Mouse (Mus musculus) Muller cell, postnatal 12 days (primary cell): ENCODE results near the gene Ap2a2.
A peak's percentile ranks its signal among the peaks of the same experiment; 100 is the strongest.
"Not testable (repeated sequence)": the region's sequence is repeated elsewhere in the genome, so short reads cannot be mapped to it uniquely, and the experiment has no call there.

ENCODE experiments used
- DNase-seq: peaks from one replicate; pipeline ENCODE4 v3.0.0-alpha.2; 2015; ENCODE audit errors: inconsistent ontology term

Ap2a2 gene

DNA sequence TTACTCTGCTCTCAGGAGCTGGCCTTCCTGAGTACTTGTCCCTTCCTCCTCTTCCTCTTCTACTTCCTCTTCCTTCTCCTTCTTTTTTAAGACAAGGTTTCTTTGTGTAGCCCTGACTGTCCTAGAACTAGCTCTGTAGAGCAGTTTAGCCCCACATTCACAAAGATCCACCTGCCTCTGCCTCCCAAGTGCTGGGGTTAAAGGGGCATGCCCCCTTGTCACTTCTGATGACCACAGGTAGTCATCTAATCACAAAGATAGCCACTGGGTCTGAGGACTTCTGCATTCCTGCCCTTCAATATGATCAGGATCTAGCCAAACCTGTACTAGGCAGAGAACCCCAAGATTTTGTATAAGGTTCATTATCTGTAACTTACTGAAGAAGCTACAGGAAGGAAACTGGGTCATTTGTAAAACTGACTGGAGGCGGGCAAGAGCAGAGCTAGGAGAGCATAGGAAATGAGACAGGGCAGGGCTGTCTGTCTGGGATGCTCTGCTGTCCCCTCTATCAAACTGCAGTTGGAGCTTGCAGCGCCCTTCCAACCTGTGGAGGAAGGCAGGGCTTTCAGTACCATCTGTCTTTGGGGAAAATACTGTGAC lies 2.1 kb upstream of the Ap2a2 start:
- DNase-seq: no peak

DNA sequence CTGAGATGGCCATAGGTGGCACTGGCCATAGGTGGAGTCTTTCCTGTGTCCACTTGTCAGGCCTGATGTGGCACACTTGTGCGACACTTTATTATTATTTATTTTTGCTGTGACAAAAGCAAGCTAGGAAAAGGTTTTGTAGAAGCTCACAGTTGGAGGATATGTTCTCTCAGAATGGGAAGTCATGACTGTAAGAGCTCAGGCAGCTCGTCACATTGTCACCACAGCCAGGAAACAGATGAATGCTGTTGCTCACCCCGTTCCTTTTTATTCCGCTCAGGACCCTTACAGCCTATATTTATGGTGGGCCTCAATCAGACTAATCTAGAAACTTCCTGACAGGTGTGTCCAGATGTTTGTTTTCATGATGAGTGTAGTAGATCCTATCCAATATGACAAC lies 1.5 kb upstream of the Ap2a2 start:
- no peak for DNase-seq

DNA sequence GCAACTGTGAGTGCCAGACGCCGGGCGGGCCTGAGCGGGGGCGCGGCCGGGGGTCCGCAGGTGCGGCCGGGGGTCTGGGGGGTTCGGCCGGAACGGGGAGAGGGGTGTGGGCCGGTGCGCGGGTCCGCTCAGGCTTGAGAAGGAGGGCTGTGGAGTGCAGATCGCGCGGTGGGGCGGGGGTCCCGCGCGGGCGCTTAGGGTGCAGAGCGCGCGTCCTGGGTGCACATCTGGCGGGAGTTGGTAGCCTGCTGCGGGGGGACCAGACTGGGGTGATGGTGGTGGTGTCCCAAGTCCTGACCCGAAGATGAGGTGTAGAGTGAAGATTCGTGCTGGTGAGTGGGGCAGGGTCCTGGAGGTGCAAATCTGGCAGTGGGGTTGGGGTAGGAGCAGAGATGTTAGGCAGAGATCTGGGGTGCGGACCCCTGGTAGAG lies 463 bp downstream of the Ap2a2 start:
- DNase-seq: peak; percentile 12

DNA sequence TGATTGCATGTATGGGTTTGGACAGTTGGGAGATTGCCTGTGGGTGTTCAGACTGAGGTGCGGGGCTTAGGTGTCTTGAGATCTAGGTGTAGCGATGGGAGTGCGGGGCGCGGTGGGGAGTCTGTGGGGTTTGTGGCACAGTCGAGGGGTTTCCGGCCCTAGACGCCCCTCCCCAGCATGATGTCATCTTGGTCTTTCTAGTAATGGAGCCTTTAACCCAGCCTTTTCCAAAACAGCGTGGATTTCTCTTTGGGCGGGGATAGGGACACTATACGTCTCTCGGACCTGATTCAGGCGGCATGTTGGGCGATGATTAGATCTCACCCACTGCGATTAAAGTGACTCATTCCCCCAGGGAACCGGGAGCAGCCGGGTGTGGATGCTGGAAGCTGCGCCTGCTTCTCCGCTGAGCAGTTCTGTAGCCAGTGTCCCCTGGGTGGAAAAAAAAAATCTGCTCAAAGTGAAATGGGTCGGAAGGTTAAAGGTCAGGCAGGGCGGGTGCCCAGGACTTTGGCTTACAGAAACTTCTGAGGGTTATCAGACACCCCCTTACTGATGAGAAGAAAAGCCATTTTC lies 967 bp downstream of the Ap2a2 start:
- peak; percentile 79 for DNase-seq

DNA sequence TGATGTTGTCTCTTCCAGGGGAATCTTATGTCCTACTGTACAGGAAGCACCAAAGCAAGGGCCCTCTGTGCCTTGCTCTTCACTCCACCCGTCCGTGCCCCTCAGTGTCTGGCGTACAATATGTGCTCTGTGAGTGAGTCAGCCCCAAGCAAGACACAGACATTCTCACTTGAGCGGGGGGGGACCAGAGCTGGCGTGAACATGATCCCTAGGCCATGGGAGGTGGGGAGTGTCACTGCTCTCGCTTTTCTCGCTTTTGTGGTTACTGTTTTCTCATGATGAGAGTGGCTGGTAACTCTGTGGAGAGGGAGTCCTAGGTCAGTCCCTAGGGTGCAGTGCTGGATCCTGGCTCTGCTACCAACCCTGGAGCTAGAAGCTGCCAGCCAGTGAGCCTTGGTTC lies 2.6 kb downstream of the Ap2a2 start:
- peak; percentile 47 for DNase-seq

DNA sequence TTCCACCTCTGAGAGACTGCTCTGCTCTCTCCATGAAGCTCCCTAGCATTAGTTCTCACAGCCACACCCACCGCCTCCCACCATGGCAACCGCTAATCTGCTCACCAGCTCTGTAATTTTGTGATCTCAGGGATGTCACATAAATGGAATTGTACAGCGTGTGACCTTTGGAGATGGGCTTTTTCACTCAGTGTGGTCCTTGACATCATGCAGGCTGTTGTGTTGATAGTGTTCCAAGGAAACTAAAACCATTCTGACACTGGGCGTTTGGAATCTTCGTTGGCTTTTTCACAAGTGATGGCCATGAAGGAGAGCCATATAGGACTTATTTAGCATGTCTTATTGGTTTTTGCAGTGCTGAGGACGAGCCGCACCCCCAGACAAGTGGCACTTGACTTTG lies 4.6 kb downstream of the Ap2a2 start:
- DNase-seq: no peak

DNA sequence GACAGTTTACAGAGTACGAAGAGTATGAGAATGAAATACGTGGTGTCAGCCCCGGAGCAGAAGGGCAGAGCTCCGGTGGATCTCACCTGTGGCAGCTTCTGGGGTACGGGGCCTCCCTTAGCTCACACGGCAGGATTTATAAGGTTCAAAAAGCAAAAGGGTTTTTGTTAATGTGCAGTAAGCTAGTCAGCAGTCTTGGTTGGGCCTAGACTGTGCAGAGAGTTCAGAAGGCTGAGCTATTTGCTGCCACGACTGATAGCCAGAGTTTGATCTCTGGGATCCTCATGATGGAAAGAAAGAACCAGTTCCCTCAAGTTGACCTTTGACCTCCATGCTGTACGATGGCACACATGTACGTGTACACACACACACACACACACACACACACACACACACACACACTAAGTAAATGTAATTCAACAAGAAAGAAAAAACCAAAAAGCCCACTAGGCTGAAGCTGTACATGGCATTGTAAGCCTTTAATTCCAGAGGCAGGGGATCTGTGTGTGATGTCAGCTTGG lies 7.4 kb downstream of the Ap2a2 start:
- DNase-seq: no peak

DNA sequence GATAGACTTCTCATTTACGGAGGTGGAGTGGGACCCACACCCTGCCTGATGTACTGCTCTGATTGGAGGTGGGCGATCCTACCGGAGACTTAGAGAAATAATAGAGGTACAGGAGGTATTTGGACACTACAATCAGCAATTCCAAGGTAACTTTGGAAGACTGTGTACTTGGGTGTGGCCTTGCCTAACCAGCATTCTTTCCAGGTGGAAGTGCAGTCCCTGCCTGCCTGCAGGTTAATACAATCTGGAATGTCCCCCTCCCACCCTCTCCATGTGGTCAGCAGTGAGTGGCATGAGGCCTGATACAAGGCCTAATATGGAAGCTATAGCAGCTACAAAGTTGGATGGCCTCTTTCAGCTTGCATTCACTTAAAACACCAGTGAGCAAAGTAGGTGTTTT lies 7.9 kb downstream of the Ap2a2 start:
- DNase-seq: no peak

DNA sequence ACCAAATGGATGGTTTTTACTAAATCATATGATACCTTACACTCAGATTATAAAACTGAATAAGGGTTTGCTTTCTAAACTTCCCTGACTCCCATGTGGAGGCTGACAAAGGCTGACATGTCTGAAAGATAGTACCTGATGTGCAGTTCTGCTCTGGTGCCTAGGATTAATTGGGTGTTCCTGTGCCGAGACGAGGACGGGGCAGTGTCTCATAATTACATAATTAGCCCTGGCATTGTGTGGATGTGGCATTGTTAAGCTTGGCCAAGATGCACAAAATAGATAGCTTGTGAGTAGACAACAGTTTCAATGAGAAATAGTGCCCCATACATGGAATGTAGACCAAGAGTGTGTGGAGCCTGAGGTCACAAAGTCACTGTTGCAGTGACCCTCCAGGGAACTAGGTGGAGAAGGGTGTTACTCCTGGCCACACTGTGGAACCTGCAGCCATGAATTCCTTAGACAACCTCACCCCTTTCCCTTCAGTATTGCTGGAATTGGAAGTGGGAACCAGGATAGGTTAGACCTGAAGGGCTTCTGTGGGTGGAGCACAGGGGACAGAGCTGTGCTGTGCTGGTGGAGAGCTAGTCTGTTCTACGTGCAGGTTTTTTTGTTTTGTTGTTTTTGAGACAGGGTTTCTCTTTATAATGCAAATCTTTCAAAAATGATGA lies 8.8 kb downstream of the Ap2a2 start:
- no peak for DNase-seq

DNA sequence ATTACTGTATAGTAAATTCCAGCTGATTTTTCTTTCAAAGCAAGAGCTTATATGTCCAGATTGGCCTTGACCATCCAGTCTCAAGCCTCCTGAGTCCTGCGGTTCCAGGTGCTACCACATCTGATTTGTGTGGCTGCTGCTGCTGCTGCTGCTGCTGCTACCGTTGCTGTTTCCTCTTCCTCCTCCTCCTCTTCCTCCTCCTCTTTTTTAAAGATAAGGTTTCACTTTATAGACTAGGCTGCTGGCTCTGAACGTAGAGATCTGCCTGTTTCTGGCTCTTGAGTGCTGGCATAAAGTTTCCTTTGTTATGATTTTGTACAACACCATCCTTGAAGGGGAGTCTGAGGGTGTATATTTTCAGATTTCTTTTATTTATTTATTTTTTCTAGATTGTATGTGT lies 12.1 kb downstream of the Ap2a2 start:
- DNase-seq: no peak

DNA sequence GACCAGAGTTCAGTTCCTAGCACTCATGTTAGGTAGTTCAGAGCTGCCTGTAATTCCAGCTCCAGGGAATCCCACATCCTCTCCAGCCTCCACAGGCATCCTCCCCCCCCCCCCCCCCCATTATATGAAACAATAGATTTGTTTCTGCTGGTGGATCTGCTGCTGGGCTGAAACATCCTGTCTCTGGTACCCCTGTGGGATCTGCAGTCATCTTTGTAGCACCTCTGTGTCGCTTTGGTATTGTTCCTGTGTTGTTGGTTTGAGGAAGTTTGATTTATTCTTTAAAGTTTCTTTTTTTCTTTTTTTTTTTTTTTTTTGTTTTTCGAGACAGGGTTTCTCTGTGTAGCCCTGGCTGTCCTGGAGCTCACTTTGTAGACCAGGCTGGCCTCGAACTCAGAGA lies 13.5 kb downstream of the Ap2a2 start:
- no peak for DNase-seq

DNA sequence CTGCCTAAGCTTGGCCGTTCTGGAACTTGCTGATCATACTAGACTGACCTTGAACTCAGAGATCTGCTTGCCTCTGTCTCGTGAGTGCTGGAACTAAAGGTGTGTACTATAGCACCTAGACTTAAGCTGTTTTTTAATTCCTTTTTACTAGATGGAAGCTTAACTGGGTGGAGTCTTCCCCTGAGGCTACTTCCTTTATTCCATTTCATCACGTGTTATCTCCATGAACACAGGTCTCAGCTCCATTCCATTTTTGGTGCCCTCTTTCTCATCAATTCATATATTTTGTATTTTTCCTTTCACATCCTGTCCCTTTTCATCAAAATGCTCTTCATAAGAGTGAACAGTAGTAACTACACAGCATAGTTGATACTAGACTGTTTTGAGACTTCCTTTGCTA lies 15.8 kb downstream of the Ap2a2 start:
- DNase-seq: no peak

DNA sequence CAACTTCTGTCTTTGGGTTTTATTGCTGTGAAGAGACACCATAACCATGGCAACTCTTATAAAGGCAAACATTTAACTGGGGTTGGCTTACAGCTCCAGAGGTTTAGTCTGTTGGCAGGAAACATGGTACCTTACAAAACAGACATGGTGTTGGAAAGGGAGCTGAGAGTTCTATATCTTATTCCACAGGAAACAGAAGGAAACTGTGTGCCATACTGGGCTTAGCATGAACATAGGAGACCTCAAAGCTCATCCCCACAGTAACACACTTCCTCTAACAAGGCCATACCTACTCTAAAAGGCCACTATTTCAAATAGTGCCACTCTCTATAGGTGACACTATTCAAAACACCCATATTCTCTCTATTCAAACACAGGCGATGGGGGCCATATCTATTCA lies 16.5 kb downstream of the Ap2a2 start:
- no peak for DNase-seq

DNA sequence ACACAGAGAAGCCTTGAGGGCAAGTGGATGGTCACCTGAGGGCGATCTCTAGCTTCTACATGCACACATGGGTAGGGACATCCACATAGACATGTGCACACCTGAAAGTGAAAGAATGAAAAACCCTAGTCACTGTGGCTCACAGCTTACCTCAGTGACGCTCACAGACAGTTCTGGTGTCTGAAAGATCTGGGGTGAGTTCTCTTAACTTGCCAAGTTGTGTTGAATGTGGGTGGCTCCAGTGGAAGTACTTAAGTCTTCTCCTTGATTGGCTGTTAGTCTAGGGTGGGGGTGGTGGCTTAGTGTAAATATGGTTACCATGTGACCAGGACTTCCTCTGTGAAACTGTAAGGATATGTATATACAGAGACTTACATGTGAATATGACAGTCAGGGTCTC lies 17.0 kb downstream of the Ap2a2 start:
- DNase-seq: no peak

DNA sequence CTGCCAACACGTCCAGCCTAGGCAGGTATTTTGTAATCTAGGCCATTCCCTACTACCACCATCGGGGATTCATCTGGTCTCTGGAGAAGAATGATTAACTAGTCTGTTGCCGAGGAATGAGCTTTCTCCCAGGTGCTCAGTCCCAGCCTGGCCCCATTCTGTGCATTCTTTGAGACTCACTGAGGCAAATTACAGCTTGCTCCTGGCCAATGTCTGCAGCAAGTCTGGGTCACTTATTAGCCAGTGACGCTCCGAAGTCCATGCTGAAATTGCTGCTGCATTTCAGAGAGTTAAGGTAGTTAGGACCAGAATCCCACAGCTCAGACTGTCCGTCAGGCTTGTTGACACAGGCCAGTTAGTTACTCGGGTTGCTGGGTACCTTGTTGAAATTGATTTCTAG lies 19.4 kb downstream of the Ap2a2 start:
- no peak for DNase-seq

DNA sequence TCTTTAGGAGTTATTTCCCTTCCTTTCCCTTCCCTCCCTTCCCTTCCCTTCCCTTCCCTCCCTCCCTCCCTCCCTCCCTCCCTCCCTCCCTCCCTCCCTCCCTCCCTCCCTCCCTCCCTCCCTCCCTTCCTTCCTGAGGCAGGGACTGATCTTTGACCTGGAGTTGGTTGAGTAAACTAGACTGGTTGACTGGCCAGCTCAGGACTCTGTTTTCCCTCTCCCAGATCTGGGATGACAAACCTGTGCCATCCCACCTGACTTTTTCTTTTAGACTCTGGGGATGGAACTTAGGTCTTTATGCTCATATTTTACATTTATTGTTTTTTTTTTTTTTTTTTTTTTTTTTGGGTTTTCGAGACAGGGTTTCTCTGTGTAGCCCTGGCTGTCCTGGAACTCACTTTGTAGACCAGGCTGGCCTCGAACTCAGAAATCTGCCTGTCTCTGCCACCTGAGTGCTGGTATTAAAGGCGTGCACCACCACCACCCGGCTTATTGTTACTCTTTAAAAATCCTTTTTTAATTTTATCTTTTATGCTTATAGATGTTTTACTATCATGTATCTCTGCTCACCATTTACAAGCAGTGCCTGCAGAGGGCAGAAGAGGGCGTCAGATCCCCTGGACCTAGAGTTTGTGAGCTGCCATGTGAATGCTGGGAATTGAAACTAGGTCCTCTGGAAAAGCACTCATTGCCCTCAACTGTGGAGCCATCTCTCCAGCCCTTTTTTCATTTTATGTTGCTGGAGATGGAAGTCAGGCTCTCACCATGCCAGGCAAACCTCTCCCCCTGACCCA lies 22.3 kb downstream of the Ap2a2 start:
- DNase-seq: no peak

DNA sequence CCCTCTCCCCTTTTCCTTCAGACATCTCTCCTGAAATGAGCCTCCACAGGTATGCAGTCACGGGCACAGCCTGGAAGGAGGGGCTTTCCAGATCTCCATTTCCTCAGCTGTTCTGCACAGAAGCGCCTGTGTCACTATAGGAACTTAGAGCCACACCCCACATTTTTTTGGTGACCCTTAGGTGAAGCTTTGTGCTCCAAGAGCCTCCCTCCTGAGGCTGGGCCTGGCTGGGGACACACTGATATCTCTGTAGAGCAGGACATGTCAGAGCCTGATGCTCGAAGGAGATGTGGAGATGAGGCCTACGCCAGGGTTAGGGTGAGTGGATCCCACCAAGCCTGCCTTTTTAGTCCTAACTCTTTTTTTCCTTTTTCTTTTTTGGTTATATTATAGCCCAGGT lies 23.3 kb downstream of the Ap2a2 start:
- DNase-seq: no peak

DNA sequence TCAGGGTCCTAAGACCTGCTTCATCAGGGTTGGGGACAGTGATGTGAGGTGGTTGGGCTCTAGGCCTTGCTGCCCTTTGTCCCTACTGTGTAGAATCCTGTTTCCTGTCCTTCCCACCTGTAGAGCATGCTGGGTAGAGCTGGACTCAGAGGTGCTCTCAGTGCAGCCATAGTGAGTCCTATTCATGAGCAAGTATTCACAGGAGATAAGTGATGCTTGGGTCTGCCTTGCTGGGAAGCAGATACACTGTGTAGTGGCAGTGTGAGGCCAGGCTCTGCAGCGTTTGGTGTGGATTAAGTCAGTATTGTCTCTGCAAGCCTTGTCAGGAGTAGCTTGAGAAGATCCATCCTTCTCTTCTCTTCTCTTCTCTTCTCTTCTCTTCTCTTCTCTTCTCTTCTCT lies 23.9 kb downstream of the Ap2a2 start:
- DNase-seq: no peak

DNA sequence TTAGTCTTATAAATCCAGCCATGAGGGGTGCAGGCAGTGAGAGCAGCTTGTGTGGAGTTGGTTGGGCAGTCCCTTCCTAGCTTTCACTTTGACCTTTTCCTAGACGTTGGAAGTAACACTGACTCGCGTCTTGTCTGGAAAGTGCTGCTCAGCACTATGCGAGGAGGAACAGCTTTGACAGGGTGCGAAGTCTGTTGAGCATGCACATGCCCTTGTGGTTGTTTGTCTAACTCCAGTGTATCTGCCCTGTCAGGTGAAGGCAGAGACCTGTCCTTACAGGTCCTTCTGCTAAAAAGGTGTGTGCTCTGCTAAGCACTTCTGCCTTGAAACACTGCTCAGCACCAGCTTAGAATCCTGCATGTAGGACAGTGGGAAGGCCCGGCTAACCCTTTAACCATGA lies 26.9 kb downstream of the Ap2a2 start:
- no peak for DNase-seq

DNA sequence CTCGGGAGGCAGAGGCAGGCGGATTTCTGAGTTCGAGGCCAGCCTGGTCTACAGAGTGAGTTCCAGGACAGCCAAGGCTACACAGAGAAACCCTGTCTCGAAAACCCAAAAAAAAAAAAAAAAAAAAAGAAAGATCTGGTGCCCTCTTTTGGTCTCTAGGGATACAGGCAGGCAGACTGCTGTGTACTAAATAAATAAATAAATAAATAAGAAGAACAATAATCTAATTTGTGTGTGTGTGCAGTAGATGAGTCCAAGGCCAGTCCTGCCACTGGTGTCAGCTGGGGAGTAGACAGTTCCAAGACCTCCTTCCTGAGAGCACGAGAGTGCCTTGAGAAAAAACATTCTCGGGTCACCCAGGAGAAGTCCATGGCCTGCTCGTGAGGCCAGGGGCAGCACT lies 28.3 kb downstream of the Ap2a2 start:
- not testable (repeated sequence) for DNase-seq

DNA sequence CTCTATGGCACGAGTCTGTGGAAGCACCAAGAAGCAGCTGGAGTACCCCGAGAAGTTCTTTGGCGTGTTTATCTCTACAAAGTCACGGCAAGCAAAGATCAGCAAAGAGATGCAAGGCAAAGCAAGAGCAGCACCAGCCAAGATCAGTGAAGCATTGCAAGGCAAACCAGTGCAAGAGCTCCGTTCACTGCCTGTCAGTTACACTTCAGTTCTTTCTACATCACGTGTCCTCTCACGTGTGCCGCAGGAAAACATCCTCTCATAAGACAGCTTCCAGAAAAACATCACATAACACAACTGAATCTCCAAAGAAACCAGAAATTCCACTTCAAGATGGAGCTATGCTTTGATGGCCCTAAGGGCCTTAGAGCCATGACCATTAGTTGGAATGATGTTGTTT lies 29.0 kb downstream of the Ap2a2 start:
- no peak for DNase-seq

DNA sequence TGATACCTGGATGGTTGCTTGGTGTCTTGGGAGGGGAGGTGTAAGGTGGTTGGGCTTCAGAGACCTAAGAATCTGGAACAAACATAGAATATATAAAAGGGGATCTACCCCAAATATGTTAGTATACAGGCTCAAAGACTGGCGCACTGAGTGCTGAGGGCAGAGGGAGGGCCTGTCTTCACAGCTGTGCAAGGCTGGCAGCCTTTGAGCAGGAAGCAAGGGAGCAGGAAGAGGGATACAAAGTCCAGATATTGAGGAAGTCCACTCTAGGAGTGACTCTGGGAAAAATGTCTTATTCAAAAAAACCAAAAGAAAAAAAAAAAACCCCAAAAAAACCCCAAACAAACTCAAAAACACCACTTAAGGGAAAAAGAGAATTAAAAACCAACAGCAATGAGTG lies 30.1 kb downstream of the Ap2a2 start:
- DNase-seq: no peak

DNA sequence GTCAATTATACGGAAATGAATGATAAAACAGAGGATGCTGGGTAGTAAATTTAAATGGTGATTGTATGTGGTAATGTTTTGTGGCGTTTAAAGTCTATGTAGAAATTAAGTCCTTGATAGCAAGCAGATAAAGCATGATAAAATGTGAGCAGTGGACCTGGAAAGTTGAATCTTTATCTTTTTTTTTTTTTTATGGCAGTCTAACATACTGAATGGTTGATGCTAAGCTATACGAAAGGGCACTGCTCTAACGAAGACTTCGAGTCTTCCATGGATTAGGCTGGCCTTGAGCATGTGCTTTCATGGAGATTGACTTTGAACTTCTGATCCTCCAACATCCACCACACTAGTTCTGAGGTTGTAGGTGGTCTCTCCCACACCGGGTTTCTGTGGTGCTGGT lies 31.1 kb downstream of the Ap2a2 start:
- no peak for DNase-seq
